In genomic region chr14:24826471-24827337, GRCm38 (mm10) we compare ENCODE assay signal across 8 mouse cellular contexts.
A peak's percentile ranks its signal among the peaks of the same experiment; 100 is the strongest.
DNase-seq lines count a peak whose midpoint lies in the region; ATAC-seq lines count a peak whose summit lies in the region.

No protein-coding gene starts in this region.

- H3K27me3 ChIP-seq in hindbrain, embryonic 11.5 days (ENCODE audit: control insufficient read depth, insufficient read depth, low read length): no peaks in the 10 kb centered on the region
- H3K27me3 ChIP-seq in midbrain, embryonic 16.5 days (ENCODE audit: control insufficient read depth, insufficient read depth, low read depth, low read length): no peaks in the 10 kb centered on the region

- H3K9ac ChIP-seq in hindbrain, embryonic 11.5 days (ENCODE audit: low read depth, low read length): 0 out of 2 replicates have a peak overlapping the region, but pooled peaks have one; percentile 21
- H3K9ac ChIP-seq in midbrain, embryonic 16.5 days (ENCODE audit: low read depth, low read length): 0 out of 2 replicates have a peak overlapping the region, but pooled peaks have one; percentile 44

- peaks cover 21% of the 10 kb centered on the region for H3K4me1 ChIP-seq in hindbrain, embryonic 11.5 days (replicated peaks; ENCODE audit: control insufficient read depth, insufficient read depth, low read length)
- H3K4me1 ChIP-seq in midbrain, embryonic 16.5 days (ENCODE audit: control insufficient read depth, insufficient read depth, low read length): peaks cover 42% of the 10 kb centered on the region

- peak overlapping the region; percentile 11; the same call in 1 of the 2 replicates for H3K4me2 ChIP-seq in hindbrain, embryonic 11.5 days (replicated peaks; ENCODE audit: low read depth, low read length)
- no peak overlapping the region for H3K4me2 ChIP-seq in midbrain, embryonic 16.5 days (ENCODE audit: low read length)

- peak overlapping the region; percentile 98 for H3K27ac ChIP-seq in hindbrain, embryonic 11.5 days (ENCODE audit: low read depth, low read length)
- peak overlapping the region; percentile 94 for H3K27ac ChIP-seq in midbrain, embryonic 16.5 days (ENCODE audit: low read length)

- ATAC-seq in hindbrain, embryonic 11.5 days (ENCODE audit: low FRiP score): peak; percentile 69
- ATAC-seq in midbrain, embryonic 16.5 days: peak; percentile 34

- 14% methylated on average over 13 of the region's 13 CpGs for WGBS in hindbrain, embryonic 11.5 days
- WGBS in midbrain, embryonic 16.5 days: 6% methylated on average over 13 of the region's 13 CpGs

- no peak overlapping the region for H3K4me3 ChIP-seq in hindbrain, embryonic 11.5 days (ENCODE audit: low read depth, low read length)
- H3K4me3 ChIP-seq in midbrain, embryonic 16.5 days (ENCODE audit: low read depth, low read length): no peak overlapping the region

- peak; percentile 31 for DNase-seq in cerebellum, adult 11-12 months
- DNase-seq in cerebellum, adult 11 months: no peak
- DNase-seq in brain, embryonic 18.5 days (ENCODE audit: low read depth, low spot score): peak; percentile 39
- peak; percentile 77 for DNase-seq in hindbrain, embryonic 11.5 days (ENCODE audit: low spot score)
- DNase-seq in ovary, adult 18-20 months (ENCODE audit: low spot score): no peak
- no peak for DNase-seq in kidney, adult 8-10 months
- no peak for DNase-seq in thymus, postnatal 10 days (ENCODE audit: low spot score in 2 of 2)

- H3K9me3 ChIP-seq in hindbrain, embryonic 11.5 days (ENCODE audit: control insufficient read depth, low read length): no peaks in the 10 kb centered on the region
- H3K9me3 ChIP-seq in midbrain, embryonic 16.5 days (replicated peaks; ENCODE audit: control insufficient read depth, low read length, poor library complexity, severe bottlenecking): no peaks in the 10 kb centered on the region

- no peaks in the 10 kb centered on the region for H3K36me3 ChIP-seq in hindbrain, embryonic 11.5 days (ENCODE audit: control insufficient read depth, insufficient read depth, low read length)
- no peaks in the 10 kb centered on the region for H3K36me3 ChIP-seq in midbrain, embryonic 16.5 days (ENCODE audit: control insufficient read depth, insufficient read depth, low read length)

Comparison
In these comparisons a context has a peak if more than half of its experiments do, and no peak if none do; other contexts are left out.
1. DNase-seq: peak in cerebellum, adult 11-12 months (single experiment), brain, embryonic 18.5 days (single experiment) and hindbrain, embryonic 11.5 days (single experiment); none in cerebellum, adult 11 months (single experiment), ovary, adult 18-20 months (single experiment), kidney, adult 8-10 months (0 of 2) and thymus, postnatal 10 days (0 of 2).